Mouse (Mus musculus): ENCODE measurements at regions not wholly inside any gene's neighbourhood (a gene's known extent, or its start where the extent isn't known, plus 50 kb on each side); places are given as distances from the start of the nearest gene placed in this dataset.

- Histone ChIP-seq H3K36me3 (ENCODE audit: insufficient read depth) (no peaks in the 10 kb centered on the region), H3K9me3 (ENCODE audit: low read depth, low read length) (no peaks in the 10 kb centered on the region), H3K9ac (no peak overlapping the region), H3K4me3 (ENCODE audit: low read depth, low read length) (no peak overlapping the region), H3K4me1 (ENCODE audit: insufficient read depth) (no peaks in the 10 kb centered on the region), H3K27me3 (ENCODE audit: insufficient read depth, low read length) (no peaks in the 10 kb centered on the region), H3K27ac (ENCODE audit: low read depth) (no peak overlapping the region), H3K4me2 (no peak overlapping the region)
- no peak for DNase-seq
- WGBS = 72% methylated on average over 7 of the region's 7 CpGs
- ATAC-seq (ENCODE audit: insufficient read depth) = no peak
- TF ChIP-seq CTCF (IDR thresholded peaks at IDR 0.05; ENCODE audit: low read depth) = no peak
Observed at GRCm38 (mm10) chr12:16023273-16023672, 206.6 kb upstream of the Trib2 start.

GRCm38 (mm10) chr12:16021202-16021821 is 204.6 kb upstream of the Trib2 start:
- Histone ChIP-seq H3K9me3 (ENCODE audit: low read depth, low read length) (no peaks in the 10 kb centered on the region), H3K27me3 (ENCODE audit: insufficient read depth, low read length) (no peaks in the 10 kb centered on the region), H3K4me3 (ENCODE audit: low read depth, low read length) (no peak overlapping the region), H3K4me2 (no peak overlapping the region), H3K36me3 (ENCODE audit: insufficient read depth) (no peaks in the 10 kb centered on the region), H3K9ac (no peak overlapping the region), H3K4me1 (ENCODE audit: insufficient read depth) (no peaks in the 10 kb centered on the region), H3K27ac (ENCODE audit: low read depth) (no peak overlapping the region)
- no peak for DNase-seq
- no peak for ATAC-seq (ENCODE audit: insufficient read depth)
- WGBS = 39% methylated on average over 1 of the region's 1 CpGs
- no peak for TF ChIP-seq CTCF (IDR thresholded peaks at IDR 0.05; ENCODE audit: low read depth)

GRCm38 (mm10) chr12:16018237-16018636 is 201.5 kb upstream of the Trib2 start:
- DNase-seq = no peak
- no peaks in the 10 kb centered on the region for H3K27me3 ChIP-seq (ENCODE audit: insufficient read depth, low read length)
- H3K4me1 ChIP-seq (ENCODE audit: insufficient read depth) = no peaks in the 10 kb centered on the region
- H3K36me3 ChIP-seq (ENCODE audit: insufficient read depth) = no peaks in the 10 kb centered on the region
- 90% methylated on average over 4 of the region's 4 CpGs for WGBS
- no peak for TF ChIP-seq CTCF (IDR thresholded peaks at IDR 0.05; ENCODE audit: low read depth)
- no peaks in the 10 kb centered on the region for H3K9me3 ChIP-seq (ENCODE audit: low read depth, low read length)
- no peak overlapping the region for H3K4me2 ChIP-seq
- no peak overlapping the region for H3K9ac ChIP-seq
- ATAC-seq (ENCODE audit: insufficient read depth) = no peak
- H3K27ac ChIP-seq (ENCODE audit: low read depth) = no peak overlapping the region
- H3K4me3 ChIP-seq (ENCODE audit: low read depth, low read length) = no peak overlapping the region

- ATAC-seq (ENCODE audit: insufficient read depth) (no peak), DNase-seq (no peak)
- Histone ChIP-seq H3K36me3 (ENCODE audit: insufficient read depth) (no peaks in the 10 kb centered on the region), H3K4me3 (ENCODE audit: low read depth, low read length) (no peak overlapping the region), H3K4me1 (ENCODE audit: insufficient read depth) (no peaks in the 10 kb centered on the region), H3K27me3 (ENCODE audit: insufficient read depth, low read length) (no peaks in the 10 kb centered on the region), H3K4me2 (no peak overlapping the region), H3K9ac (no peak overlapping the region), H3K9me3 (ENCODE audit: low read depth, low read length) (no peaks in the 10 kb centered on the region), H3K27ac (ENCODE audit: low read depth) (no peak overlapping the region)
- no peak for TF ChIP-seq CTCF (IDR thresholded peaks at IDR 0.05; ENCODE audit: low read depth)
- 89% methylated on average over 1 of the region's 1 CpGs for WGBS
Observed at GRCm38 (mm10) chr12:16016621-16017020, 199.9 kb upstream of the Trib2 start.

- H3K4me3 ChIP-seq (ENCODE audit: low read depth, low read length) = no peak overlapping the region
- no peaks in the 10 kb centered on the region for H3K4me1 ChIP-seq (ENCODE audit: insufficient read depth)
- H3K27ac ChIP-seq (ENCODE audit: low read depth) = no peak overlapping the region
- H3K36me3 ChIP-seq (ENCODE audit: insufficient read depth) = no peaks in the 10 kb centered on the region
- H3K9me3 ChIP-seq (ENCODE audit: low read depth, low read length) = no peaks in the 10 kb centered on the region
- no peak for DNase-seq
- 91% methylated on average over 8 of the region's 8 CpGs for WGBS
- no peak overlapping the region for H3K9ac ChIP-seq
- no peak for ATAC-seq (ENCODE audit: insufficient read depth)
- H3K4me2 ChIP-seq = no peak overlapping the region
- H3K27me3 ChIP-seq (ENCODE audit: insufficient read depth, low read length) = no peaks in the 10 kb centered on the region
- no peak for TF ChIP-seq CTCF (IDR thresholded peaks at IDR 0.05; ENCODE audit: low read depth)
Observed at GRCm38 (mm10) chr12:16015596-16015995, 198.9 kb upstream of the Trib2 start.

- no peak for ATAC-seq (ENCODE audit: insufficient read depth)
- Histone ChIP-seq H3K4me3 (ENCODE audit: low read depth, low read length) (no peak overlapping the region), H3K27ac (ENCODE audit: low read depth) (no peak overlapping the region), H3K36me3 (ENCODE audit: insufficient read depth) (no peaks in the 10 kb centered on the region), H3K4me1 (ENCODE audit: insufficient read depth) (no peaks in the 10 kb centered on the region), H3K9ac (no peak overlapping the region), H3K4me2 (no peak overlapping the region), H3K9me3 (ENCODE audit: low read depth, low read length) (no peaks in the 10 kb centered on the region), H3K27me3 (ENCODE audit: insufficient read depth, low read length) (no peaks in the 10 kb centered on the region)
- WGBS = 83% methylated on average over 1 of the region's 1 CpGs
- TF ChIP-seq CTCF (IDR thresholded peaks at IDR 0.05; ENCODE audit: low read depth) = no peak
- no peak for DNase-seq
Observed at GRCm38 (mm10) chr12:16014679-16015078, 198.0 kb upstream of the Trib2 start.

- Histone ChIP-seq H3K4me3 (ENCODE audit: low read depth, low read length) (no peak overlapping the region), H3K27me3 (ENCODE audit: insufficient read depth, low read length) (no peaks in the 10 kb centered on the region), H3K36me3 (ENCODE audit: insufficient read depth) (no peaks in the 10 kb centered on the region), H3K4me2 (no peak overlapping the region), H3K27ac (ENCODE audit: low read depth) (no peak overlapping the region), H3K9me3 (ENCODE audit: low read depth, low read length) (no peaks in the 10 kb centered on the region), H3K9ac (no peak overlapping the region), H3K4me1 (ENCODE audit: insufficient read depth) (no peaks in the 10 kb centered on the region)
- 82% methylated on average over 6 of the region's 6 CpGs for WGBS
- DNase-seq = no peak
- ATAC-seq (ENCODE audit: insufficient read depth) = no peak
- TF ChIP-seq CTCF (IDR thresholded peaks at IDR 0.05; ENCODE audit: low read depth) = no peak
Observed at GRCm38 (mm10) chr12:16013861-16014630, 197.3 kb upstream of the Trib2 start.

All from lung, embryonic 14.5 days (tissue).